Mouse (Mus musculus): ENCODE measurements around the gene Tbccd1. TPM values are rescaled to one million over a fixed set of nuclear protein-coding genes. Genes with fewer than 3 reads are reported as not detected.

Tbccd1 gene
- polyA plus RNA-seq, 1 experiment = 9.9 TPM

DNA sequence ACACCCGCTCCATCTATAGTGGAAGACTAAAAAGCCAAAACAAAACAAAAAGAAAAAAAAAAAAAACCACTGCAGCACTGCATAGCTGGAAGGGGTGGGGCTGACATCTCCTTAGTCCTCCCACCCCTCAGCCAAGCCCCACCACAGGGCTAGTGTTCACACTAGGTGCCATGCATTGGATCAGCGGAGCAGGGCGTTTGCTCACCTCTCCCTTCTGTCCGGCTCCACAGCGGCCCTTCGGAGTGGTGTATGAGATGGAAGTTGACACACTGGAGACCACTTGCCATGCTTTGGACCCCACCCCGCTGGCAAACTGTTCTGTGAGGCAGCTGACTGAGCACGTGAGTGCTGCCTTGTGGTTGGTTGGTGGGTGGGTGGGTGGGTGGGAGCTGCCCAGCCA, 36.6 kb upstream of the Tbccd1 start:
- Histone ChIP-seq H3ac (ENCODE audit: control insufficient read depth, insufficient read length, low read depth) (no peak overlapping the region), H3K4me3 (ENCODE audit: insufficient read depth, poor library complexity, severe bottlenecking) (no peak overlapping the region), H3K79me3 (ENCODE audit: low read depth) (no peaks in the 10 kb centered on the region), H3K36me3 (ENCODE audit: control insufficient read depth, insufficient read depth) (no peaks in the 10 kb centered on the region), H3K79me2 (ENCODE audit: control insufficient read depth, insufficient read depth) (no peaks in the 10 kb centered on the region), H3K27me3 (ENCODE audit: control insufficient read depth, insufficient read depth, insufficient read length) (peaks cover 15% of the 10 kb centered on the region)
- TF ChIP-seq CTCF (IDR thresholded peaks at IDR 0.05; ENCODE audit: control insufficient read depth, insufficient read depth, insufficient read length) (no peak), MYOG (IDR thresholded peaks at IDR 0.05; ENCODE audit: control insufficient read depth, extremely low read depth, insufficient read length) (no peak), FOSL1 (IDR thresholded peaks at IDR 0.05; ENCODE audit: insufficient read depth, low read length, poor library complexity, severe bottlenecking) (no peak), CEBPB (IDR thresholded peaks at IDR 0.05; ENCODE audit: low read depth) (no peak), USF1 (IDR thresholded peaks at IDR 0.05; ENCODE audit: low read depth) (no peak), MYOD1 (IDR thresholded peaks at IDR 0.05; ENCODE audit: control insufficient read depth, insufficient read length, low read depth) (no peak), MAX (IDR thresholded peaks at IDR 0.05) (no peak)

DNA sequence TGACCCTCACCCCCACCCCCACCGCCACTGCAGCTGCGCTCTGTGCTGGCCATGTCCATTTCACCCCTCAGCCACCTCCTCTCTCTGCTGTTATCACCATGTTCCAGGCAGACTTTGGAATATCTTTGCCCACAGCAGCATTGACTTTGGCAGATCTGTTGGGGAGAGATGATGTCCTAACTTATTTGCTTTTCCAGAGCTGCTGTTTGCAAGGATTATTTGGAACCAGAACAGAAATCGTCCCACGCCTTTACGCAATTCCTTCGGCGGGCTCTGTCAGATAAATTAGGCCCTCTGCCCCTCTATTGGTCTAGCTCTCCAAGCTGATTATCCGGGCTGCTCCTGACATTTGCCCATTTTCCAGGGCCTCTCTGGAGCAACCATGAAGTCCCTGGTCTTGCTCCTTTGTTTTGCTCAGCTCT, 34.3 kb upstream of the Tbccd1 start:
- Histone ChIP-seq H3K79me2 (ENCODE audit: control insufficient read depth, insufficient read depth) (no peaks in the 10 kb centered on the region), H3K27me3 (ENCODE audit: control insufficient read depth, insufficient read depth, insufficient read length) (peaks cover 12% of the 10 kb centered on the region), H3K79me3 (ENCODE audit: low read depth) (no peaks in the 10 kb centered on the region)

DNA sequence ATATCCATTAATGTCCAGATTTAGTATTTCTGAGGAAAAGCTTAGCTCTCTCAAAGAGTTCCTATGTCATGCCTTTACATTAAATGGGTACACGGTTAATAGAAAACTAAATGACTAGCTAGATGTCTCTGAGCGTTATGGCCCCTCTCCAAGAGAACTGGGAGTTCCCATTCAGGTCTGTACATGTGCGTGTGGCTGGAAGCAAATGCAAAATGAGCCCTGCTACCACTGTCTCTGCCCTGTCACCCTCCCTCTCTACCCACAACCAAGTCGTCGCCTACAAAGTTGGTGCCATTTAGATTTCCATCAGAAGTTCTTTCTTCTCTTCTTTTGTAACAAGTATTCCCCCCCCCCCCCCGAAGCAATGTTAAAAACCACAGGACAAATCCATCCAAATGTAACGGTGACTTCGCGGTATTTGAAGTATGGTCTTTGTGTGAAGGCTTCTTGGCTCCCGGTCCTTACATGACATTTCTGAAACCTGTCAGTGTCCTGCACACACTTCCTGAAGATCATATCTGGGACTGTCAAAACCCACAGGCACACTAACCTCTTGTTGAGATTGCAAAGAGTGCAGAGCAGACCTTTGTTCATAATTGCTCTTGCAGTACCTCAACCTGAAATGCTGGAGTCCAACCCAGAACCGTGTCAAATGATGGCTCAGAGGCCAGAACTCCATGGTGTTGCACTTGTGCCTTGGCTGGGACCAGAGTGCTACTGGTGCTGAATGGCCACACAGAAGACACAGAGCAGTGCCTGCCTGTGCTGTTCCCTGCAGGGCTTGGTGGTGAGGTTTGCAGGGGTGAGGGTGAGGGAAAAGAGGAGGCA, 33.4 kb upstream of the Tbccd1 start, which contains the start of gene Ahsg:
Gene Ahsg (plus strand): TSS at position 595 of the 828 bp plus-strand sequence.
- H3K36me3 ChIP-seq (ENCODE audit: control insufficient read depth, insufficient read depth) = no peaks in the 10 kb centered on the region

More for the DNA sequence above, 34.3 kb upstream of the Tbccd1 start:
- no peak overlapping the region for H3ac ChIP-seq (ENCODE audit: control insufficient read depth, insufficient read length, low read depth)
- TF ChIP-seq USF1 (IDR thresholded peaks at IDR 0.05; ENCODE audit: low read depth) (no peak), CEBPB (IDR thresholded peaks at IDR 0.05; ENCODE audit: low read depth) (no peak), FOSL1 (IDR thresholded peaks at IDR 0.05; ENCODE audit: insufficient read depth, low read length, poor library complexity, severe bottlenecking) (no peak), CTCF (IDR thresholded peaks at IDR 0.05; ENCODE audit: control insufficient read depth, insufficient read depth, insufficient read length) (no peak), MAX (IDR thresholded peaks at IDR 0.05) (no peak), MYOG (IDR thresholded peaks at IDR 0.05; ENCODE audit: control insufficient read depth, extremely low read depth, insufficient read length) (no peak), MYOD1 (IDR thresholded peaks at IDR 0.05; ENCODE audit: control insufficient read depth, insufficient read length, low read depth) (no peak)
- H3K36me3 ChIP-seq (ENCODE audit: control insufficient read depth, insufficient read depth) = no peaks in the 10 kb centered on the region
- no peak overlapping the region for H3K4me3 ChIP-seq (ENCODE audit: insufficient read depth, poor library complexity, severe bottlenecking)

DNA sequence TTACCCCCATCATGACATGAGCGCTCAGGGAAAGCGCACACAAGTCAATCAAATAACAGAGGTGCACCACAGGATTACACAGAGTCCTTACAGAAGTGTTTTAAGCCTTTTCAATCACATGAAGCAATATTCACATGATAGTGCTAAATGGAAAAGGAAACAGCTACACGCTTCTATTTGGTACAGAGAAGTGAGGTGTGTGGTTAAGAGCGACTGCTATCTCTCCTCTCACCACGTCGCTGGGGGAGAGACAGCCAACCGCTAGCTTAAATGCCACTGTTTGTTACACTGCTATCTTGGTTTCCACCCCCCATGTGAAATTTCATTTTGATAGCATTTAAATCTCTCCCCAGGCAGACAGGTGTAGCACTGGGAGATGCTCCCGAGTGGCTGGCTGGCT, 32.2 kb upstream of the Tbccd1 start:
- Histone ChIP-seq H3K4me3 (ENCODE audit: insufficient read depth, poor library complexity, severe bottlenecking) (no peak overlapping the region), H3K36me3 (ENCODE audit: control insufficient read depth, insufficient read depth) (no peaks in the 10 kb centered on the region), H3K79me2 (ENCODE audit: control insufficient read depth, insufficient read depth) (no peaks in the 10 kb centered on the region), H3K79me3 (ENCODE audit: low read depth) (no peaks in the 10 kb centered on the region), H3ac (ENCODE audit: control insufficient read depth, insufficient read length, low read depth) (no peak overlapping the region), H3K27me3 (ENCODE audit: control insufficient read depth, insufficient read depth, insufficient read length) (peaks cover 8% of the 10 kb centered on the region)
- TF ChIP-seq MAX (IDR thresholded peaks at IDR 0.05) (no peak), FOSL1 (IDR thresholded peaks at IDR 0.05; ENCODE audit: insufficient read depth, low read length, poor library complexity, severe bottlenecking) (no peak), MYOG (IDR thresholded peaks at IDR 0.05; ENCODE audit: control insufficient read depth, extremely low read depth, insufficient read length) (no peak), USF1 (IDR thresholded peaks at IDR 0.05; ENCODE audit: low read depth) (no peak), CTCF (IDR thresholded peaks at IDR 0.05; ENCODE audit: control insufficient read depth, insufficient read depth, insufficient read length) (no peak), MYOD1 (IDR thresholded peaks at IDR 0.05; ENCODE audit: control insufficient read depth, insufficient read length, low read depth) (no peak)

More for the DNA sequence above, 33.4 kb upstream of the Tbccd1 start, which contains the start of gene Ahsg:
- H3K79me2 ChIP-seq (ENCODE audit: control insufficient read depth, insufficient read depth) = no peaks in the 10 kb centered on the region
- H3K4me3 ChIP-seq (ENCODE audit: insufficient read depth, poor library complexity, severe bottlenecking) = no peak within 1 kb of the TSS
- H3K79me3 ChIP-seq (ENCODE audit: low read depth) = no peaks in the 10 kb centered on the region
- no peak for TF ChIP-seq MYOG (IDR thresholded peaks at IDR 0.05; ENCODE audit: control insufficient read depth, extremely low read depth, insufficient read length)
- TF ChIP-seq FOSL1 (IDR thresholded peaks at IDR 0.05; ENCODE audit: insufficient read depth, low read length, poor library complexity, severe bottlenecking) = no peak
- no peak for TF ChIP-seq MAX (IDR thresholded peaks at IDR 0.05)
- no peak for TF ChIP-seq MYOD1 (IDR thresholded peaks at IDR 0.05; ENCODE audit: control insufficient read depth, insufficient read length, low read depth)
- no peak for TF ChIP-seq CEBPB (IDR thresholded peaks at IDR 0.05; ENCODE audit: low read depth)
- no peak for TF ChIP-seq USF1 (IDR thresholded peaks at IDR 0.05; ENCODE audit: low read depth)
- TF ChIP-seq CTCF (IDR thresholded peaks at IDR 0.05; ENCODE audit: control insufficient read depth, insufficient read depth, insufficient read length) = no peak
- peaks cover 12% of the 10 kb centered on the region for H3K27me3 ChIP-seq (ENCODE audit: control insufficient read depth, insufficient read depth, insufficient read length)
- no peak within 1 kb of the TSS for H3ac ChIP-seq (ENCODE audit: control insufficient read depth, insufficient read length, low read depth)

DNA sequence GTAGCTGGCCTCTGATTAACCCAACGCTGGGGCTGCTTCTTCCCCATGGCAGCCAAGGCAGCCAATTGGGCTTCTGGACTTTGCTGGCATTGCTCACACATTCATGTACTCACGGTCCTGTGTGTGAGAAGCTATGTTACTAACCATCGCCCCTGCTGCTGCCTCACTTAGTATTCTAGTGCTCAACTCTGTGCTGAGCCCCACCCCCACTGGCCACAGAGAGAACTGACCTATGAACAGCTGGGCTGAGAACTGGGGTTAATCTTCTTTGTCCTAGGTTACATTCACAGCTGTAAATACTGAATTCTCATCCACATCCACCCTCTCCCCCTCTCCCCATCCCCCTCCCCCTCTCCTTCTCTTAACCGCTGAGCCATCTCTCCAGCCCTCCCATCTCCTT, 31.4 kb upstream of the Tbccd1 start:
- TF ChIP-seq CTCF (IDR thresholded peaks at IDR 0.05; ENCODE audit: control insufficient read depth, insufficient read depth, insufficient read length) = no peak
- TF ChIP-seq USF1 (IDR thresholded peaks at IDR 0.05; ENCODE audit: low read depth) = no peak
- TF ChIP-seq MAX (IDR thresholded peaks at IDR 0.05) = no peak
- TF ChIP-seq MYOG (IDR thresholded peaks at IDR 0.05; ENCODE audit: control insufficient read depth, extremely low read depth, insufficient read length) = no peak
- no peak for TF ChIP-seq CEBPB (IDR thresholded peaks at IDR 0.05; ENCODE audit: low read depth)
- no peak for TF ChIP-seq MYOD1 (IDR thresholded peaks at IDR 0.05; ENCODE audit: control insufficient read depth, insufficient read length, low read depth)
- TF ChIP-seq FOSL1 (IDR thresholded peaks at IDR 0.05; ENCODE audit: insufficient read depth, low read length, poor library complexity, severe bottlenecking) = no peak
- peaks cover 8% of the 10 kb centered on the region for H3K27me3 ChIP-seq (ENCODE audit: control insufficient read depth, insufficient read depth, insufficient read length)
- H3K79me2 ChIP-seq (ENCODE audit: control insufficient read depth, insufficient read depth) = no peaks in the 10 kb centered on the region

More for the DNA sequence above, 31.4 kb upstream of the Tbccd1 start:
- H3ac ChIP-seq (ENCODE audit: control insufficient read depth, insufficient read length, low read depth) = no peak overlapping the region
- no peaks in the 10 kb centered on the region for H3K79me3 ChIP-seq (ENCODE audit: low read depth)
- no peak overlapping the region for H3K4me3 ChIP-seq (ENCODE audit: insufficient read depth, poor library complexity, severe bottlenecking)
- no peaks in the 10 kb centered on the region for H3K36me3 ChIP-seq (ENCODE audit: control insufficient read depth, insufficient read depth)
